Mouse (Mus musculus) layer of hippocampus, adult 11-12 months (tissue): ENCODE data around the gene Mta1.

ENCODE experiments used
- DNase-seq: peaks from one replicate; pipeline ENCODE4 v3.0.0; 2022; ENCODE audit warnings: low spot score

Mta1 gene

GRCm38 (mm10) chr12:113134502-113134901 lies 36.4 kb downstream of the Mta1 start:
- DNase-seq = no peak

GRCm38 (mm10) chr12:113135401-113135800 lies 37.3 kb downstream of the Mta1 start:
- no peak for DNase-seq

- DNase-seq = no peak
Observed at GRCm38 (mm10) chr12:113136492-113137020, 38.5 kb downstream of the Mta1 start.

- DNase-seq = no peak
Observed at GRCm38 (mm10) chr12:113137260-113138213, 39.5 kb downstream of the Mta1 start.

- no peak for DNase-seq
Observed at GRCm38 (mm10) chr12:113138291-113138690, 40.2 kb downstream of the Mta1 start.

GRCm38 (mm10) chr12:113138901-113139864 lies 41.1 kb downstream of the Mta1 start:
- no peak for DNase-seq

- DNase-seq = peak; percentile 91
Observed at GRCm38 (mm10) chr12:113139908-113140615, 42.0 kb downstream of the Mta1 start, which contains the start of gene Crip2. Gene Crip2 (plus strand): TSS chr12:113140236.

GRCm38 (mm10) chr12:113140616-113141411 lies 42.7 kb downstream of the Mta1 start:
- DNase-seq = peak; percentile 58

- DNase-seq = no peak
Observed at GRCm38 (mm10) chr12:113141531-113141973, 43.5 kb downstream of the Mta1 start.

GRCm38 (mm10) chr12:113142021-113142975 lies 44.2 kb downstream of the Mta1 start:
- peak; percentile 63 for DNase-seq

GRCm38 (mm10) chr12:113143164-113143563 lies 45.1 kb downstream of the Mta1 start:
- DNase-seq = no peak

- DNase-seq = no peak
Observed at GRCm38 (mm10) chr12:113144001-113144756, 46.1 kb downstream of the Mta1 start.

GRCm38 (mm10) chr12:113144886-113145285 lies 46.8 kb downstream of the Mta1 start:
- DNase-seq = no peak

- DNase-seq = no peak
Observed at GRCm38 (mm10) chr12:113145591-113145990, 47.5 kb downstream of the Mta1 start.

- peak; percentile 86 for DNase-seq
Observed at GRCm38 (mm10) chr12:113146112-113147057, 48.3 kb downstream of the Mta1 start, which contains the start of gene Crip1. Gene Crip1 (plus strand): TSS chr12:113146316.

GRCm38 (mm10) chr12:113147481-113147880 lies 49.4 kb downstream of the Mta1 start:
- DNase-seq = no peak

GRCm38 (mm10) chr12:113148381-113149035 lies 50.4 kb downstream of the Mta1 start:
- no peak for DNase-seq
